Mouse (Mus musculus) adrenal gland, postnatal 36 days (tissue): ENCODE data around the gene Serpinb3d. TPM values are rescaled to one million over a fixed set of nuclear protein-coding genes. Genes with fewer than 3 reads are reported as not detected.
A peak's percentile ranks its signal among the peaks of the same experiment; 100 is the strongest.
"Not testable (repeated sequence)": the region's sequence is repeated elsewhere in the genome, so short reads cannot be mapped to it uniquely, and the experiment has no call there.

Experiments used
- DNase-seq, 2 experiments: peaks; one replicate each; pipeline ENCODE4 v3.0.0; 2021; ENCODE audit warnings: mixed read lengths in 1 of 2
- long read RNA-seq, 2 experiments: library from polyadenylated mRNA; stranded (forward); transcript quantifications; one replicate each; pipeline ENCODE4 v2.0.0; 2021; ENCODE audit warnings: borderline sequencing depth in 2 of 2
- total RNA-seq, 2 experiments: library from RNA; stranded (reverse); gene quantifications; 2 replicates each; pipeline ENCODE4 v1.2.3; 2021

The Serpinb3d gene
- total RNA-seq = not detected
- long read RNA-seq, experiment 1 = 0 reads
- long read RNA-seq, experiment 2 = 0 reads

DNA sequence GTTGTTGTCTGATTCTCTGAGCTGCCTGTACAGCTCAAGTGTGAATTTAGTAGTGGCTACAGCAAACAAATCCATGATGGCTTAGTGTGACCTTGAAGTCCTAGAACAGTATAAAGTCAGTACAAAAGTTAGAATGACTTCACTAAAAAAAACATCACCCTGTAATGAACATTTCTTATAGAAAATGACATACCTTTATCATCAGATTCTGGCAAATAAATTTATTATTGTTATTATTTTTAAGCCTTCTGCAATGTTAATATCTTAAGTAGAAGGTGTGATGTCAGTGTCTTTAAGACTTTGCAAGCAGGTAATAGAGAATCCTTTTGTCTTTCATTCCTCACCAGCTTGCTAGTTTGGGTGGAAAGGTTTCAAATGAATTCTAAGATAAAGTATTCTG lies at the start of gene Serpinb3d:
Gene Serpinb3d, minus strand, starts transcription at position 101 of the 400 bp plus-strand sequence.
- DNase-seq = no peak

DNA sequence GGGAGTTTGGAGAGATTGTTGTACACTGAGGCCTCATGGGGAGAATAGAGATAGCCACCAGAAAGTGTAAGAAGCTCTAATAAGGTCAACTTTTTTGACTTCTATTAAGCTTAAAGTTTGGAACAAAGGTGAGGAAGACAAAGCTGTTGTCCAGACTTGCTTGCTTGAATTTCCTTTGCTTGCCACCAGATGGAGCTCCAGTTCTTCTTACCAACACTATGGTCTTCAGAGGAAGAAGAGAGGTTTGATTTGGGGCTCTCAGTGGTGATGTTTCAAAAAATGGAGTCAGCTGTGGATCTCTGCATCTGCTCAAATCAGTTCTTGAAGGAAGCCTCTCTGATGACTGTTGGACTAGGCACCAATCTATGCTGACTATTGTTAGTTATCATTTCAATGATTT lies 44.1 kb upstream of the Serpinb3d start:
- peak in 1 of 2 experiments; percentile 7 for DNase-seq

DNA sequence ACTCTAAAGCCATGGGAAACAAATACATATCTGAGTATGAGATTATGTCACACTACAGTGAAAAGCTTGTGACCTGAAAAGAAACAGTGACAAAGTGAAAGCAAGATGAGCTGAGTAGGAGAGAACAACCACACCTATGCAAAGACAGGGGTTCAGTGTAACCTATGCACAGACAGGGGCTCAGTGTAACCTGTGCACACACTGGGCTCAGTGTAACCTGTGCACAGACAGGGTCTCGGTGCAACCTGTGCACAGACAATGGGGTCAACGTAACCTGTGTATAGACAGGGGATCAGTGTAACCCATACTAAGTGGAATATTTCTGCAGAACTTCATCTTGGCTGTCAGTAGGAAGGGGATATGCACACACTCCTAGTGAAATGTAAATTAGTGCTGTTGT lies 15.1 kb upstream of the Serpinb3d start:
- no peak for DNase-seq

DNA sequence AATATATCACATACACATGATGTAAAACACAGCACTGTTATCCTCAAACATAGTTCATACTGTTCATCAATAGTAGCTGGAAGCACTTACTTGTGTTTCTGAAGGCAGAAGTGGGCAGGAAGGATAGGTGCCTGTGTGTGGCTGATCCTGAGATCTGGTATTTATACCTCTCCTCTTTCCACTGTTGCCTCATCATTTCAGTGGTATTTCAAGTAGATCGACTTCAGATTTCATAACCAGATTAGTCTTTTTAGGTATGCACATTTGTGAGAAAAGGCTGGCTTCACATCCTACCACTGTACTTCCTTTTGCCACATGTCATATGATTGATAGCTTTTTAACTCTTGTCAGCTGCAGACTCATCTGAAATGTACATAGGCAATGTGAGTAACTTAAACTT lies 31.1 kb downstream of the Serpinb3d start, which contains the start of gene Serpinb3a:
Gene Serpinb3a, minus strand, starts transcription at position 101 of the 400 bp plus-strand sequence.
- DNase-seq = no peak

DNA sequence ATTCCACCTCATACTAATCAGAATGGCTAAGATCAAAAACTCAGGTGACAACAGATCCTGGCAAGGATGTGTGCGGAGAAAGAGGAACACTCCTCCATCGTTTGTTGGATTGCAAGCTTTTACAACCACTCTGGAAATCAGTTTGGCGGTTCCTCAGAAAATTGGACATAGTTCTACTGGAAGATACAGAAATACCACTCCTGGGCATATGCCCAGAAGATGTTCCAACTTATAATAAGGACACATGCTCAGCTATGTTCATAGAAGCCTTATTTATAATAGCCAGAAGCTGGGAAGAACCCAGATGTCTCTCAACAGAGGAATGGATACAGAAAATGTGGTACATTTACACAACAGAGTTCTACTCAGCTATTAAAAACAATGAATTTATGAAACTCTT lies 49.1 kb downstream of the Serpinb3d start:
- DNase-seq = not testable (repeated sequence)

Other genes starting within 250 kb of the Serpinb3d start
- gene Serpinb5, start 222.3 kb downstream of the Serpinb3d start, total RNA-seq = not detected
- not detected for gene Serpinb12, start 149.1 kb downstream of the Serpinb3d start, total RNA-seq
- not detected for gene Serpinb13, start 102.5 kb downstream of the Serpinb3d start, total RNA-seq
- not detected for gene Serpinb3a, start 31.2 kb downstream of the Serpinb3d start, total RNA-seq
- gene Serpinb3b, start 194.9 kb upstream of the Serpinb3d start, total RNA-seq = not detected
- not detected for gene Serpinb3c, start 194.9 kb upstream of the Serpinb3d start, total RNA-seq